Mouse (Mus musculus) MEL (cell line): ENCODE measurements around the gene 9530077C05Rik. TPM values are rescaled to one million over a fixed set of nuclear protein-coding genes. Genes with fewer than 3 reads are reported as not detected.

Experiments
- polyA plus RNA-seq, 2 experiments: library from polyadenylated mRNA; stranded (reverse) in 1 of 2; unstranded in 1 of 2; fragments of >175 nt in 1 of 2; fragments of >200 nt in 1 of 2; gene quantifications; 2 replicates each; pipeline versions ENCODE4 v1.2.1 to v1.2.4; 2012; ENCODE audit warnings: low replicate concordance in 2 of 2, low read depth in 1 of 2; ENCODE audit not compliant: insufficient read length in 2 of 2, insufficient read depth in 1 of 2, missing spikeins in 1 of 2
- total RNA-seq: library from RNA; depleted of rRNA; stranded (reverse); fragments of 300-350 nt; gene quantifications from 2 replicates; pipeline ENCODE4 v1.2.3, GENCODE M21; 2012; rRNA removed

Gene 9530077C05Rik
- total and polyA plus RNA-seq, 3 experiments = 4.1 to 6.9 TPM; not detected in 1

Other genes starting within 250 kb of the 9530077C05Rik start
- gene Zfp872, start 223.4 kb upstream of the 9530077C05Rik start, total RNA-seq = not detected in 2 replicates
- gene Zfp872, start 223.4 kb upstream of the 9530077C05Rik start, polyA plus RNA-seq = not detected
- 58.6 and 67.8 TPM in 2 replicates for gene Zfp809, start 185.8 kb upstream of the 9530077C05Rik start, total RNA-seq
- 100 to 1,000 TPM in 1 of 2 experiments, not detected in 1; 101 TPM for gene Zfp809, start 185.8 kb upstream of the 9530077C05Rik start, polyA plus RNA-seq
- gene Zfp599, start 151.6 kb upstream of the 9530077C05Rik start, total RNA-seq = 10.5 and 12.1 TPM in 2 replicates
- 1 to 10 TPM in 1 of 2 experiments, not detected in 1; 7.6 TPM for gene Zfp599, start 151.6 kb upstream of the 9530077C05Rik start, polyA plus RNA-seq
- not detected in 2 replicates for gene Zfp810, start 103.9 kb upstream of the 9530077C05Rik start, total RNA-seq
- gene Zfp810, start 103.9 kb upstream of the 9530077C05Rik start, polyA plus RNA-seq = under 1 TPM in 1 of 2 experiments, not detected in 1; 0.13 TPM
- gene Anln, start 22.3 kb upstream of the 9530077C05Rik start, total RNA-seq = 93.3 and 105 TPM in 2 replicates
- gene Anln, start 22.3 kb upstream of the 9530077C05Rik start, polyA plus RNA-seq = 100 to 1,000 TPM in 1 of 2 experiments, 10 to 100 TPM in 1; 93.3 to 114 TPM
- gene Gm17545, start 42.8 kb downstream of the 9530077C05Rik start, total RNA-seq = not detected in 2 replicates
- gene Gm17545, start 42.8 kb downstream of the 9530077C05Rik start, polyA plus RNA-seq = not detected
- 334 and 405 TPM in 2 replicates for gene Rp9, start 58.2 kb downstream of the 9530077C05Rik start, total RNA-seq
- 100 to 1,000 TPM; 225 to 417 TPM for gene Rp9, start 58.2 kb downstream of the 9530077C05Rik start, polyA plus RNA-seq
- 15.1 and 18.5 TPM in 2 replicates for gene Bbs9, start 64.2 kb downstream of the 9530077C05Rik start, total RNA-seq
- gene Bbs9, start 64.2 kb downstream of the 9530077C05Rik start, polyA plus RNA-seq = 10 to 100 TPM in 1 of 2 experiments, not detected in 1; 19.5 TPM